Mouse (Mus musculus): ENCODE data around the gene Tma16. TPM values are rescaled to one million over a fixed set of nuclear protein-coding genes. Genes with fewer than 3 reads are reported as not detected.

Gene Tma16
- polyA plus RNA-seq, 1 experiment from 2014 or later = 12.7 TPM

DNA sequence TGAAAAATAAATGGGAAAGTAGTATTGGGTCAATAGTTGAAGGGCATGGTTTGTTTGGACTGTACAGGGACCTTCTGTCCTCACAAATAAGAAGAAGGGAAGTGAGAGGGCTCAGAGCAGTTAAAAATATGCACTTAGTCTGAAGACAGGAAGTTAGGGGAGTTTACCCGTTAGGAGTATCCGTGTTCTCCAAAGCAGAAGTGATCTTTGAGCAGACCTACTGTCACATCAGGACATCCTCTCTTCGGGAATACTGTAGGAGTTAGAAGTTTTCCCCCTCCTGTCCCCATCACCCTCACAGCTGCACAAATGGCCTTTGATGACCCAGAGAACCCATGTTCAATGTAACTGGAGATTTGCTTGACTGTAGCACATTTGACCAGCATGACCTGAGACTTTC is 48.4 kb downstream of the Tma16 start:
- Histone ChIP-seq H3K4me2 (ENCODE audit: low read length) (no peak overlapping the region), H3K36me3 (ENCODE audit: control insufficient read depth, insufficient read depth) (no peaks in the 10 kb centered on the region), H3K4me3 (replicated peaks; ENCODE audit: low read length) (no peak overlapping the region), H3K9me3 (ENCODE audit: control insufficient read depth, low read length) (no peaks in the 10 kb centered on the region), H3K27me3 (replicated peaks; ENCODE audit: control insufficient read depth, insufficient read depth, low read length) (no peaks in the 10 kb centered on the region), H3K27ac (ENCODE audit: low read length) (no peak overlapping the region), H3K9ac (replicated peaks; ENCODE audit: low read depth, low read length) (no peak overlapping the region), H3K4me1 (replicated peaks; ENCODE audit: control insufficient read depth, insufficient read depth, low read length) (no peaks in the 10 kb centered on the region)
- ATAC-seq = no peak
- WGBS = 85% methylated on average over 3 of the region's 3 CpGs

DNA sequence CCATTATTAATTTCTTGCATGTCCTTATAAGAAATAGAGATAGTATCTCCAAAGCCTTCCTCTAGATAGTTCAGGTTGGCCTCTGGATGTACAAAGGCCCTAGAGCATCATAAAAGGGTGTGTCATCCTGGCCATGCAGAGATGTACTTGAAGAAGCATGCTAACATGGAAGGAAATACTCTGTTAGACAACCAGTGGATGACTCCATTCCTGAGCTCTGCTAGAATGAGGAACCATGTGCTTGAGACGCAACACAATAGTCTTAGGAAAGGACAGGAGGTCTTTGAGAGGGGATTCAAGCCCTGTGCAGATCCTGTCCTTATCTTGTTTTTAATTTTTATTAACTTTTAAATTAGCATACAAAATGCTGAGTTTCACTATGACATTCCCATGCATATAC is 49.5 kb downstream of the Tma16 start:
- no peak for ATAC-seq
- no peak overlapping the region for H3K9ac ChIP-seq (replicated peaks; ENCODE audit: low read depth, low read length)
- H3K4me1 ChIP-seq (replicated peaks; ENCODE audit: control insufficient read depth, insufficient read depth, low read length) = no peaks in the 10 kb centered on the region
- no peak overlapping the region for H3K4me2 ChIP-seq (ENCODE audit: low read length)
- H3K4me3 ChIP-seq (replicated peaks; ENCODE audit: low read length) = no peak overlapping the region
- H3K27ac ChIP-seq (ENCODE audit: low read length) = no peak overlapping the region
- H3K9me3 ChIP-seq (ENCODE audit: control insufficient read depth, low read length) = no peaks in the 10 kb centered on the region
- no peaks in the 10 kb centered on the region for H3K36me3 ChIP-seq (ENCODE audit: control insufficient read depth, insufficient read depth)
- 86% methylated on average over 1 of the region's 1 CpGs for WGBS
- no peaks in the 10 kb centered on the region for H3K27me3 ChIP-seq (replicated peaks; ENCODE audit: control insufficient read depth, insufficient read depth, low read length)

DNA sequence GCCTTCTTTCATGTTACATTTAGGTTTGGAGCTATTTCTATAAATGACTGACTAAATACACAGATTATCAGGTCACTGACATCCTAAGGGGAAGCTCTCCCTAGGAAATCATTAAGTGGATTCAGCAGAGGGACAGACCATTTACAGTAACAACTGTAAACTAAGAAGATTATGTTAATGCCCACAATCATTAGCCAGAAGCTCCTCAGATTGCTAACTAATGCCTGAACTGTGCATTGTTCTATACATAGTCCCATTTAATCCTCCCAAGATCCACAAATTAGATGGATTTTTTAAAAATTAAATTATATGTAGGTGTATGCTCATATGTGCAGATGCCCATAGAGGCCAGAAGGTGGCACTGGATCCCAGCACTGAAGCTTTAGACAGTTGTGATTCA is 52.8 kb downstream of the Tma16 start:
- Histone ChIP-seq H3K9me3 (ENCODE audit: control insufficient read depth, low read length) (no peaks in the 10 kb centered on the region), H3K36me3 (ENCODE audit: control insufficient read depth, insufficient read depth) (no peaks in the 10 kb centered on the region), H3K9ac (replicated peaks; ENCODE audit: low read depth, low read length) (no peak overlapping the region), H3K4me3 (replicated peaks; ENCODE audit: low read length) (no peak overlapping the region), H3K4me2 (ENCODE audit: low read length) (no peak overlapping the region), H3K27me3 (replicated peaks; ENCODE audit: control insufficient read depth, insufficient read depth, low read length) (no peaks in the 10 kb centered on the region), H3K27ac (ENCODE audit: low read length) (no peak overlapping the region), H3K4me1 (replicated peaks; ENCODE audit: control insufficient read depth, insufficient read depth, low read length) (no peaks in the 10 kb centered on the region)
- no peak for ATAC-seq

DNA sequence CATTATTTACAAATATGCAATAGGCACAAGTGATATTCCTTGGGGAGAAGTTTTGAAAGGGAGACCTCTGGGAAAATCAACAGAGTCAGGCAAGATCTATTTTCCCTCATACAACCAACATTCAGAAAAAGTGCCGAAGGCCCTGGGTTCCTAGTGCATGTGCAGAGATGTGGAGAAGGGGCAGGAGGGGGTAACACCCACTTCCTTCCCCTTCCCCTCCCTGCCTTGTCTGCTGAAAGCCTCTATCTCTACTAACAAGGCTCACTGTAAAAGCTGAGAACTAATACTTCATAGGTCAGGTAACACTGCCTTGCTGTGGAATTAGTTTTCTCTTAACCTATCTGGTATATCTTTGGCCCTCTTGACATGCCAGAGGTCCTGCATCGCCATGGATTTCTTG is 55.7 kb downstream of the Tma16 start:
- ATAC-seq = no peak
- WGBS = 72% methylated on average over 2 of the region's 2 CpGs

More for the DNA sequence above, 55.7 kb downstream of the Tma16 start:
- H3K36me3 ChIP-seq (ENCODE audit: control insufficient read depth, insufficient read depth) = no peaks in the 10 kb centered on the region
- H3K27ac ChIP-seq (ENCODE audit: low read length) = no peak overlapping the region
- H3K4me2 ChIP-seq (ENCODE audit: low read length) = no peak overlapping the region
- no peaks in the 10 kb centered on the region for H3K27me3 ChIP-seq (replicated peaks; ENCODE audit: control insufficient read depth, insufficient read depth, low read length)
- H3K9me3 ChIP-seq (ENCODE audit: control insufficient read depth, low read length) = no peaks in the 10 kb centered on the region
- H3K4me3 ChIP-seq (replicated peaks; ENCODE audit: low read length) = no peak overlapping the region
- no peaks in the 10 kb centered on the region for H3K4me1 ChIP-seq (replicated peaks; ENCODE audit: control insufficient read depth, insufficient read depth, low read length)
- no peak overlapping the region for H3K9ac ChIP-seq (replicated peaks; ENCODE audit: low read depth, low read length)

Other genes with a start within 250 kb of the Tma16 start
- gene Tktl2, start 25.2 kb upstream of the Tma16 start, polyA plus RNA-seq (2015; fragmentation: Nextera tagmentation; extraction: Ambion mirVana) = 0.04 TPM in 1 of 2 replicates, not detected in the other
- gene Npy5r, start 201.6 kb upstream of the Tma16 start, polyA plus RNA-seq (2015; fragmentation: Nextera tagmentation; extraction: Ambion mirVana) = 0.61 and 0.76 TPM in 2 replicates
- 9.3 and 10.8 TPM in 2 replicates for gene Npy1r, start 210.7 kb upstream of the Tma16 start, polyA plus RNA-seq (2015; fragmentation: Nextera tagmentation; extraction: Ambion mirVana)